Mouse (Mus musculus) megakaryocyte, embryonic 14.5 days (primary cell): ENCODE results near the gene Pfpl. TPM values are rescaled to one million over a fixed set of nuclear protein-coding genes. Genes with fewer than 3 reads are reported as not detected.

Experiments used
- H3K27me3 ChIP-seq: replicated peaks from 2 replicates; pipeline ENCODE3; 2012; ENCODE audit warnings: inconsistent platforms
- H3K36me3 ChIP-seq: replicated peaks from 2 replicates; pipeline ENCODE3; 2012; ENCODE audit warnings: low read length, inconsistent platforms, mixed read lengths
- H3K4me1 ChIP-seq: 2 replicates; pipeline ENCODE4 v1.6.1; 2012; ENCODE audit warnings: inconsistent platforms
- H3K4me3 ChIP-seq: replicated peaks from 2 replicates; pipeline ENCODE3; 2012; ENCODE audit warnings: moderate library complexity, mild to moderate bottlenecking, inconsistent platforms
- H3K9me3 ChIP-seq: 2 replicates; pipeline ENCODE4 v1.6.1; 2012; ENCODE audit warnings: inconsistent platforms
- FLI1 ChIP-seq: IDR thresholded peaks from 2 replicates; pipeline ENCODE4 v1.6.1; 2012; ENCODE audit warnings: low read length, inconsistent platforms, mixed read lengths
- GATA1 ChIP-seq: IDR thresholded peaks from 3 replicates; pipeline ENCODE4 v1.6.1; 2012; ENCODE audit warnings: mixed read lengths, low read length, inconsistent platforms, borderline replicate concordance
- polyA plus RNA-seq: library from polyadenylated mRNA; stranded (reverse); fragments of >175 nt; gene quantifications from 2 replicates; pipeline ENCODE4 v1.2.3, GENCODE M21; 2012; ENCODE audit warnings: low replicate concordance; ENCODE audit not compliant: insufficient read depth

The Pfpl gene
- not detected in 2 replicates for polyA plus RNA-seq

DNA sequence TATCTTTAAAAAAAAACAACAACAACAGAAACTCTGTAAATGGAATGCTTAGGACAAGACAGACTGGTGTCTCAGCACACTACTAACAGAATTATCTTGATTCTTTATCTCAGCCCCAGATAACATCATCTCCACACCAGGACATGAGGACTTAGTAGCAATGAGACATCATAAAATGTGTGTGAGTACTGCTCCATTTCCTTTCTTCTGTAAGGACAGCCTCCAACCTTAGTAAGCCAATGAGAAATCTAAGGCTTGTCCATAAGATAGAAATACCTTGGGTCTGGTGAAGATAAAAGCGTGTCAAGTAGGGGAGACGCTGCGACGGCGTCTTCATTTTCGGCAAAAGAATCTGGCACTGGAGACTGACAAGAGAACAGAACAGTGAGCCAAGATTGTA, at the start of gene Pfpl:
TSS of gene Pfpl (plus strand) at position 301 of the 400 bp plus-strand sequence.
- Histone ChIP-seq H3K36me3 (no peaks in the 10 kb centered on the region), H3K4me1 (peaks cover 5% of the 10 kb centered on the region; the same call in 1 of the 2 replicates), H3K27me3 (peaks cover 21% of the 10 kb centered on the region), H3K9me3 (no peaks in the 10 kb centered on the region), H3K4me3 (no peak within 1 kb of the TSS)
- no peak for TF ChIP-seq GATA1

DNA sequence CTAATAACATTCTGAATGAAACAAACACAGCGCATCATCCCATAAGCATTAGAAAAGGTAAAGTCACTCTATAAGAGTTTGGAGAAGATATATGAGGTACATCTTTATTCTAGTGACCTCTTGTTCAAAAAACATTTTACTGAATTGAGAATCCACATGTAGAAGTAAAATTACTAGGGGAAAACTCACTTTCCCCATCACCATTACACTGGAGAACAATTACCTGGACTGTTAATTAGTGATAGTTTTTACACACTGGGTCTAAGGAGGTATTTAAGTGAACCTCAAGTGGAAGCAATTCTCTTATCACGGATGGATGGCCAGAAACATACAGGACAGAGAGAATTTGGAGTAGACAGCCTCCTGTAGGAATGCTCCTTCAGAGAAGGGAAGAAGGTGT, 40.7 kb upstream of the Pfpl start, which contains the start of gene Olfr1440:
TSS of gene Olfr1440 (plus strand) at position 301 of the 400 bp plus-strand sequence.
- peaks cover 2% of the 10 kb centered on the region; the same call in 1 of the 2 replicates for H3K9me3 ChIP-seq
- no peaks in the 10 kb centered on the region for H3K36me3 ChIP-seq
- H3K4me1 ChIP-seq: no peaks in the 10 kb centered on the region
- H3K4me3 ChIP-seq: no peak within 1 kb of the TSS
- TF ChIP-seq FLI1 (no peak), GATA1 (no peak)
- no peaks in the 10 kb centered on the region for H3K27me3 ChIP-seq

DNA sequence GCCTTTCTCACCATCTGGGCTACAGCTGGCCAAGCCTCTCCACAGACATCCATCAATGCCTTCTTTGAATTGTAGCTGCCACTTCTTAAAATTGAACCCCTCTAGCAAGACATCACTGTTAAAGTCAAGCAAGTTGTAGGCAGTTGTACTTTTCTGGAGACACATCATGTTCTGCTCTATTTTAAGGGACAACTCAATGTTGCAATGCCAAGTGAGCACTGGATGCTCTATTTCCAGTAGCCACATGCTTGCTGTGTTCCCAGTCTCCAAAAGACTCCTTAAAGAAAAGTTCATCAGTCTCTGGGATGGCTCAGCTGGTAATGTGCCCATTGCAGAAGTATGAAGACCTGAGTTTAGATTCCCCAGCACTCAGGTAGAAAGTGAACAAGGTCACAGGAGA, 14.0 kb upstream of the Pfpl start:
- Histone ChIP-seq H3K4me1 (no peaks in the 10 kb centered on the region), H3K27me3 (no peaks in the 10 kb centered on the region), H3K9me3 (no peaks in the 10 kb centered on the region), H3K4me3 (no peak overlapping the region), H3K36me3 (no peaks in the 10 kb centered on the region)
- TF ChIP-seq FLI1: no peak
- no peak for TF ChIP-seq GATA1

DNA sequence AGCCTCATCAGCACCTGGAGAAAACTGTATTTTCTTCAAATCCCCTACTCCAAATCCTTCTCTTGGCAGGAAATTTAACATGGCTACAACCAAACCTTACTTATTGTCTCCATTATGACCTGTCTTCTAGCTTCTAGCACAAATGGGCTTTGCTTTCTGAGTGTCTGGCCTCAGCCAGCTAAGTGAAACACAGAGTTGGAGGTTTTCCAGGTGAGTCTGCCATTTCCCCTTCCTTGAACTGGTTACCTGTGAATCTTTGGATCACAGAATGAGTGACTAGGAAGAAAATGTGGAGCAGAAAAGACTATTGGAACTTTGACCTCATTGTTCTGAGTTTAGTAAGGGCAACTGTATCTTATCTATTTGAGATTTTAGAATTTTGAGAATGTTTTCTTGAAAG, 10.3 kb upstream of the Pfpl start, which contains the start of gene Olfr1441:
TSS of gene Olfr1441 (plus strand) at position 73 of the 400 bp plus-strand sequence.
- no peaks in the 10 kb centered on the region for H3K9me3 ChIP-seq
- H3K27me3 ChIP-seq: no peaks in the 10 kb centered on the region
- H3K4me3 ChIP-seq: no peak within 1 kb of the TSS
- TF ChIP-seq GATA1 (no peak), FLI1 (no peak)
- no peaks in the 10 kb centered on the region for H3K36me3 ChIP-seq
- H3K4me1 ChIP-seq: no peaks in the 10 kb centered on the region

DNA sequence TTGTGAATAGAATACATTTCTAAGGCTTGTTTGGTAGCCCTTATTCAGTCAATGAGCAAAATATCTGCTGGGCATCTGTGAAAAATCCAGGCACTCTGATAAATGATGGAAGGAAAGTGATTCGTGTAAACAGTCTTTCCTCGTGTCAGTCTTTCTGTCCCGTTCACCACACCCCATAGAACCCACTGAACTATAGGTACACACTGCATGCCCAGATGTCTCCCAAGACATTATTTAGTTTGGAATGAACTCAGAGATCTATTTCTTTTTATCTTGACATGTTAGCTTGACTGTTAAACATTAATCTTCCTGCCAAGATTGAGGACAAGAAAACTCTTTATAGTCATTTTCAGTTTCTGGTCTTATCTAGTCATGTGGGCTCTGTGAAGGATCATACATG, 9.4 kb upstream of the Pfpl start:
- no peaks in the 10 kb centered on the region for H3K36me3 ChIP-seq
- H3K4me3 ChIP-seq: no peak overlapping the region
- H3K27me3 ChIP-seq: peaks cover 3% of the 10 kb centered on the region
- H3K9me3 ChIP-seq: no peaks in the 10 kb centered on the region
- H3K4me1 ChIP-seq: no peaks in the 10 kb centered on the region
- TF ChIP-seq GATA1 (no peak), FLI1 (no peak)

DNA sequence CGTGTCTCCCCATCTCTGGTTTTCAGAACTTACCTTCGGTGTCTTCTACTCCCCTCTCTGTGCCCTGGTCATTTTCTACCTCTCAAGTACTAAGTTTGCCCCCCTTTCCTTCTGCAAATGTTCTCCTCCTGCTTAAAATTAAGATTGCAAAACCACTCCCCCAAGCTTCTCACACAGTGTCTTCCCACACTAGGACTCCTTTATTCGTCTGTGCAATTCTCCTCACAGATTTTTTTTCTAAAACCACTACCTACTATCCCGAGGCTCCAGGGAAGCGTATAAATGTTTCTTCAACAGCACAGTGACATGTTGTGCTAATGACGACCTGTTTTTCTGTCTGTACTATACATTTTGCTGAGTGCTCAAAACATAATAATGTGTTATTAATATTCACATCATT, 7.2 kb upstream of the Pfpl start:
- H3K9me3 ChIP-seq: no peaks in the 10 kb centered on the region
- TF ChIP-seq GATA1: no peak
- TF ChIP-seq FLI1: no peak
- peaks cover 3% of the 10 kb centered on the region for H3K27me3 ChIP-seq
- H3K4me3 ChIP-seq: no peak overlapping the region
- no peaks in the 10 kb centered on the region for H3K4me1 ChIP-seq
- no peaks in the 10 kb centered on the region for H3K36me3 ChIP-seq

DNA sequence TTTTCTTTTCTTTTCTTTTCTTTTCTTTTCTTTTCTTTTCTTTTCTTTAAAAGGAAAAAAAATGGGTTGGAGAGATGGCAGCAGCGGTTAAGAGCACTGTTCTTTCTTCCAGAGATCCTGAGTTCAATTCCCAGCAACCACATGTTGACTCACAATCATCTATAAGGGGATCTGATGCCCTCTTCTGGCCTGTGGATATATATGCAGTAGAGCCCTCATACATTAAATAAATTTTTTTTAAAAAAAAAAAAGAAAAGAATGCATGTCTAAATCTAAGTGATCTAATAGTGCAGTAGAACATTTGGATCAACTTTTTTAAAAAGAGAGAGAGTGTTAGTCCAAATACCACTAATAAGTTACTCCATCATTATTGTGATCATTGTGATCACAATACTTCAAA, 6.0 kb upstream of the Pfpl start:
- Histone ChIP-seq H3K4me1 (no peaks in the 10 kb centered on the region), H3K36me3 (no peaks in the 10 kb centered on the region), H3K27me3 (peaks cover 3% of the 10 kb centered on the region), H3K9me3 (no peaks in the 10 kb centered on the region), H3K4me3 (no peak overlapping the region)
- TF ChIP-seq FLI1 (no peak), GATA1 (no peak)

DNA sequence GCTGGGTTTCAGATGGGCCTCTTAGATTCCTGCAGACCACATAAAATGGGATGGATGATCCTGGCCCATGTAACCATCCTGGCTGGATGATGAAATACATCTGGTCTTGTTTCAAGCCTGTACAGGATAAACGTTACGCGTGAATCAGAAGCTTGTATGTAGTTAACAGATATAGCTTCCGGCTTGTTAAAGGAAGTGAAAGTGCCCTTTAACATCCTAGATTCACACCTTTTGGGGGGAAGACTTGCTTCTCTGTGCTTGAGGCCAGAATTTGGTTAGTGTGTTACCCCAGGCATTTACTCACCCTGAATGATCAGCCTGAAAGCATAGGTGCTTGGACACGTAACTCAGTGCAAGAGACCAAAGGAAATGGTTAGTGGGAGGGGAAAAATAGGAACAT, 604 bp upstream of the Pfpl start:
- Histone ChIP-seq H3K4me3 (no peak overlapping the region), H3K9me3 (no peaks in the 10 kb centered on the region), H3K4me1 (peaks cover 5% of the 10 kb centered on the region; the same call in 1 of the 2 replicates), H3K36me3 (no peaks in the 10 kb centered on the region), H3K27me3 (peaks cover 22% of the 10 kb centered on the region)
- TF ChIP-seq GATA1 (no peak), FLI1 (no peak)

DNA sequence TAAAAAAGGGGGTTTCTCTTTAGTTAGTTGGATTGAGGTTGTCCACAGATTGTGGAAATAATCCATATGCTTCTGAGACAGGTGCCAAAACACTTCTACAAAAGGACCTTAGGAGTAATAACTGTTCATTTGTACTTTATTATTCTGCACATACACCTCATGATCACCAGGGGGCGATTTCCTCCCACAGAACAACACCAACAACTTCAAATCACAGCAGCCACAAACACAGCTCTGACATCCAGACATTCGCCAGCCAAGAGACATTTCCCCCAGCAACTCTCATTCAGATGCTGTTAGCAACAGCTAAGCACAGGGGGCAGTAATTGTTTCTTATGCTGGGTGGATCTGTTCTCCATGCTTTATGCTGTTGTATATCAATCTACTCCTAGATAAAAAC, 5.3 kb downstream of the Pfpl start:
- Histone ChIP-seq H3K9me3 (no peaks in the 10 kb centered on the region), H3K36me3 (no peaks in the 10 kb centered on the region), H3K4me1 (peaks cover 24% of the 10 kb centered on the region), H3K4me3 (no peak overlapping the region), H3K27me3 (peaks cover 19% of the 10 kb centered on the region)
- no peak for TF ChIP-seq FLI1

DNA sequence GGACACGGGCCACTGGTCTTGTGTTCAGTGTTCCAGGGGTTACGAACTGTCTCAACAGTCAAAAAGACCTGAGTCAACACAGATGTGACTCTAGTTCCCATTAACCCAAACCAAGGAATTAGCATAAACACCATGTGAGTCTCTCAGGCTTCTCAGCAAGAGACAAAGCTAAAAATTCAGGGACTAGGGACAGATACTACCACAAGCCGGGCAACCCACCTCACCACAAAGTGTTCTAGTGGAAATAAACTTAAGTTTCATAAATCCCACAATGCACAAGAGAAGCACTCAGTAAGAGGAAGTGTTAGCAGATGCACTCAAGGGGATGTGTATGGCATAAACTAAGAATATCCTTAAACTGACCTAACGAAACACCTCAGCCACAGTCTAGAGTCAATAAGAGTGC, 7.3 kb downstream of the Pfpl start:
- H3K36me3 ChIP-seq: no peaks in the 10 kb centered on the region
- peaks cover 15% of the 10 kb centered on the region for H3K27me3 ChIP-seq
- peaks cover 32% of the 10 kb centered on the region for H3K4me1 ChIP-seq
- no peak for TF ChIP-seq GATA1
- no peak for TF ChIP-seq FLI1
- no peak overlapping the region for H3K4me3 ChIP-seq
- H3K9me3 ChIP-seq: no peaks in the 10 kb centered on the region
